Mouse (Mus musculus): ENCODE data around the gene Mfng. TPM values are rescaled to one million over a fixed set of nuclear protein-coding genes. Genes with fewer than 3 reads are reported as not detected.

Gene Mfng
- polyA plus RNA-seq, 2 experiments from 2014 or later: 61.3 to 136 TPM

DNA sequence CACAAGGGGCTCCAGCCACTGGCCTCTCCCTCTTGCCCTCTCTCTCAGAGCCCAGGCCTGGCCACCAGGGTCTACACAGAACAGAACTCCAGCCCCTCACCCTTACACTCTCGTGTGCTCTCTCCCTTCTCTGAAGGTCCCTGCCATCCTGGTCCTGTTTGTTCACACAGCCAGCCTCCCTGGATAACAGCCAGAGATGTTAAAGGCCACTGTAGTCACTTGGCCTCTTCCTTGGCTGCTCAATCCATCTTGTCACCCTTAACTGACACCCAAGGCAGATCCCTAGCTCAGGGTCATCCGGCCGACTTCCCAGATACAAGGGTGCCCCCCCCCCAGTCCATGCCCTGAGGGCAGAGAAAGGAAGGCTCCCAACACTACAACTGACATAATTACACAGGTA, 18.0 kb downstream of the Mfng start:
- ATAC-seq: no peak

DNA sequence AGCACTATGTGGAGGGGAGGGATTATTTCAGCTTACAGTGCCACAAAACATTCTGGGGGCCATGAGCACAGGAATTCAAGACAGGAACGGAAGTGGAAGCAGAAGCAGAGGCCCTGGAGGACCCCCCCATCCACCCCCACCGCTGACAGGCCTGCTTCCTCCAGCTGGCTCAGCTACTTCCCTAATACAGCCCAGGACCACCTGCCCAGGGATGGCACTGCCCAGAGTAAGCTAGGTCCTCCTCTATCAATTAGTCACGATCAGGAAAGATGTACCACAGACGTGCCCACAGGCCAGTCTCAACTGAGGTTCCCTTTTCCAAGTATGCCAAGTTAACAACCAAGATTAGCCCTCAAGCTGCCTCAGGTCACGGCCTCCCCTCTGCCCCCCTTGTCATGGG, 19.1 kb downstream of the Mfng start:
- ATAC-seq: no peak

DNA sequence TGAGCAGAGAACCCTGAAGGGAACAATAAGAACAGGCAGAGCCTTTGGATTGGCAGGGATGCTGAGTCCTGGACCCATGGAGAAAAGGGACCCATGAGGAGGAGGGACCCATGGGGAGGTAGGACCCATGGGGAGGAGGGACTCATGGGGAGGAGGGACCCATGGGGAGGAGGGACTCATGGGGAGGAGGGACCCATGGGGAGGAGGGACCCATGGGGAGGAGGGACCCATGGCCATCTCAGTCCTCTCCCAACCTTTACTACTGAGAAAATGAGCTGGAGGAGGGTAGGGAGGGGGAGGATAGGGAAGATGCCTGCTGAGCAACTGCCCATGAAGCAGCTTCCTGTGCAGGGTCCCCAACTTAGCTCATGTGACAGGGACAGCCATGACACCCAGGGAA, 20.3 kb downstream of the Mfng start:
- no peak for ATAC-seq

- no peak for ATAC-seq
Observed at GRCm38 (mm10) chr15:78750608-78751350, 22.5 kb downstream of the Mfng start.

DNA sequence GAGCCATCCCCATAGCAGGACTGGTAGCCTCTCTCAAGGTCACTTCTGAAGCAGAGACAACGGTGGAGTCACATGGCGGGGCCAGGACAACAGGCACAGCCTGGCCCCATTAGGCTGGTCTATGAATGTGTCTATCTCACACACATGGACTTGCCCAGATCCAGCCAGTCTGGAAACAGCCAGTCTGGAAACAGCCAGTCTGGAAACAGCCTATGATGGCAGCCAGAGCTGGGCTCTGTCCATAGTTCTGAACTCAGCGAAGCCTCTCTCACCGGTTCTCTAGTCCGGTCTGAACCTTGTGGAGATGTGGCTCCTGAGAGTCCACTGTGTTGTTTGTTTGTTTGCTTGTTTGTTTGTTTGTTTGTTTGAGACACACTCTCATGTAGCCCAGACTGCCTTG, 23.4 kb downstream of the Mfng start:
- no peak for ATAC-seq

GRCm38 (mm10) chr15:78744206-78744605, 29.1 kb downstream of the Mfng start:
- ATAC-seq: no peak

DNA sequence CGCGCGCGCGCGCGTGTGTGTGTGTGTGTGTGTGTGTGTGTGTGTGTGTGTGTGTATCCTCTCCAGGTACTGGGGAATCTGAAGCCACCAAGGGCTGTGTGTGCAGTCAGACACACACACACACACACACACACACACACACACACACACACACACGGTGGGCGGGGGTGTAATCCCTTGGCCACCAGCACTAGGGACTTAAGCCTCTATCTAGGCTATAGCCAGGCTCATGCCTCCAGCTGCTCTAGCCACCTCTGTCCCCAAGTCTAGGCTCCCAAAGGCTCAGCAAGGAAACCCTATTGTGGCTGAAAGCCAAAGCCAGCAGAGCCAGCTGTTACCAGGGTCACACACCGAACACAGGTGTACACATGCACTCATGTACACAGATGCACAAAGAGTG, 30.4 kb downstream of the Mfng start:
- ATAC-seq: no peak

- no peak for ATAC-seq
Observed at GRCm38 (mm10) chr15:78740662-78741061, 32.6 kb downstream of the Mfng start.

- no peak for ATAC-seq
Observed at GRCm38 (mm10) chr15:78737146-78737545, 36.1 kb downstream of the Mfng start.

- ATAC-seq: no peak
Observed at GRCm38 (mm10) chr15:78736681-78737100, 36.6 kb downstream of the Mfng start.

GRCm38 (mm10) chr15:78736181-78736579, 37.1 kb downstream of the Mfng start:
- ATAC-seq: no peak

- ATAC-seq: no peak
Observed at GRCm38 (mm10) chr15:78735431-78736180, 37.7 kb downstream of the Mfng start.

- ATAC-seq: no peak
Observed at GRCm38 (mm10) chr15:78731830-78732229, 41.4 kb downstream of the Mfng start.

- no peak for ATAC-seq
Observed at GRCm38 (mm10) chr15:78730315-78731049, 42.8 kb downstream of the Mfng start.

DNA sequence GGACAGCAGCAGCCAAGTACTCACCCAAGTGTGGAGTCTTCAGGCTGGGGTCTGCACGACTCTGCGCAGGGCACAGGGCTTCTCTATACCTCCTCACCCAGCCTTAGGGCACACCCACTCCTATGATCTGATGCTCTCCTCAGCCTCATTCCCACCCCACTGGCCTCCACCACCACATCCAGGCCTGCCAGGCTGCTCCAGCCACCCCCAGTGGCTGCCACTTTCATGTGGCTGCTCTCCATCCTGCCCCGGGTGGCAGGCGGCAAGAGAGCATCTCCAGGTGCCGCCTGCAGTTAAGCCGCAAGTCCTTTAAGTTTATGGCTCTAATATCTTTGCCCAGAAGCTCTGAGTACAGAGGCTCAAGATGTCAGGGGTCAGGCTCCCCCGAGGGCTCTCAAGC, 46.6 kb downstream of the Mfng start:
- ATAC-seq: no peak

- ATAC-seq: no peak
Observed at GRCm38 (mm10) chr15:78720532-78720931, 52.7 kb downstream of the Mfng start.

DNA sequence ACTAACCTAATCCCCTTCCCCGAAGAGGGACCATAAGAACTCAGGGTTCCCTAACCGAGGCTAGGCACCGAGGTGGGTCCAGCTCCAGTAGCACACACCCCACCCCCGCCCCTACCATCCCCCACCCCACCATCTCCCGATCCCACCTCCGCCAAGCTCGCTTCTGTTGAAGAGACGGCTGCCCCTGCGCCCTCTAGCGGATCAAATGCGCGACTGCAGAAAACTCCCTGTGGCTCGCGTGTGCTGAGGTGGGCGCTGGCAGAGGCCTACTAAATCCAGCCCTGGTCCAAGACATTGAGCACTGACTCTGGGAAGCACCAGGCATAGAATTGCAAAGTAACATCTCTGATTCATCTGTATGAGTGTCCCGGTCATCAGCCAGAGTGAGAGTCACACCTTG, 53.2 kb downstream of the Mfng start:
- no peak for ATAC-seq

DNA sequence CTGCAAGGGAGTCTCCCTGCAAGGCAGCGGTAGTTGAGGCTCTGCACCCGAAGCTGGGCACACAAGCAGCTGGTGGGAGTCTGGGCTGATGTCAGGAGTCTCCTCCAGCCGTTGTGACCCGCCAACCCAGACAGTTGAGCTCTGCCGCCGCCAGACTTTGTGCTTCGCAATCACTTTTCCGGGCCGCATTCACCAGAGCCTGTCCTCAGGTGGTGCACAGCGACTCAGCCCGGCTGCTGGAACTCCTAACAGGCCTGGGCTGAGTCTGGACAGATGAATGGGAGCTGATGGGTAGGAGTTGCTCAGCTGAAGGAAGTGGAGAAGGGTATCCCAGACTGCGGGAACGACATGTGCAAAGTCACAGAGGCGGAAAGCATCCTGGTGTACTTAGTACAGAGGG, 53.9 kb downstream of the Mfng start:
- no peak for ATAC-seq

DNA sequence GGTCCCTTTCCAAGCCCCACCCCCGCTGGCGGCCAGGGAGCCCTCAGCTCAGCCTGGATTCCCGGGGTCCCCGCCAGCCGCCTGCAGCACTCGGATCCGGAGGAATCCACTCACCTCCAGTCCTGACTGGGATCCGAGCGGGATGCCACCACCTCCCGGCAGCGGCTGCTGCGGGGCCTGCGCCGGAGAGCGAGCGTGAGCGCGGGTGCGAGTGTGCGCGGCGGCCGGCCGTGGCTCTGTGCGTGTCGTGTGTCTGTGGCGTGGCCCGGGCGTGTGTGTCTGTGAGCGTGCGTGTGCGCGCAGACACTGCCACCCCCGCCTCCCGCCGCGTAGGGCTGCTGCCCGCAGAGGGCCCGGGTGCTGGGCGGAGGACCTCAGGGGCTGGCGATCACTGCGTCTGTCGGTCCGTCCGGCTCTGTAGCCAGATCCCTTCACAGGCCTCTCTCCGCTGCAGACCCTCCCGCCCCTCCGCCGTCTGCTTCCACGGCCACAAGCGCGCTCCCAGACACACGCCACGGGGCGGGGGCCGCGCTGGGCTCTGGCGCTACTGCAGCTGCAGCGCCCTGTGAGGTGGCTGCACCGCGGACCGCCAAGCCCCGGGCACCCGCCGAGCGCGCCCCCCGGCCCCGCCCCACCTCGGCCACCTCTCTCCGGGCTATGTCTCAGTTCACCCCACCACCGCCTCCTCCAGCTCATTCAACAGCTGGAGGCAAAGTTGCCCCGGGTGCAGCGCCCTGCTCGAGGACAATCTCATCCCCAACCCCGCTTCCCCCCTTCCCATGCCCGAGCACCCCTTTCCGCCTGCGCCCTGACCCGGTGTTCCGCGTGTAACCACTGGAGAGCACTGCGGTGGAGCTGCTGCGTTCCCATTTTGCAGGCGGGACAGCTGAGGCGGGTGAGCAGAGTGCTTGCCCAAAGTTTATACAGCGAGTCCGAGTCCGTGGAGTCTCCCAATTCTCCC, 54.7 kb downstream of the Mfng start, which contains the start of gene Elfn2:
TSS of gene Elfn2 (minus strand) at position 482 of the 961 bp plus-strand sequence.
- peak; percentile 17 for ATAC-seq

DNA sequence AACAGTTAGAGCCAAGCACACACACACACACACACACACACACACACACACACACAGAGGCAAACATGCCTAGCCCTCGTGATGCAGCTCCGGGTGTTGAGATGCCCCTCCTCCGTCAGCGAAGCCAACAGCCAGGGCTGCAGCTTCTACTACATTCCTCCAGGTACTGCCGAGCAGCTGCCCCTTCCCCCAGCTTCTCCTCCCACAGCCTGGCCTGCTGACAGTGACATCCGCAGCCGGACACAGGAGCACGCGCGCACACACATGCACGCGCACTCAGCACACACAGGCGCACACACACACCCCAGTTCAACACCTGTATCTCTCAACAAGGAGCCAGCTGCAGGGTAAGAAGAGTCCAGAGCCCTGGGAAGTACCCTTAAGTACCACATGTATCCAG, 56.3 kb downstream of the Mfng start:
- ATAC-seq: no peak

DNA sequence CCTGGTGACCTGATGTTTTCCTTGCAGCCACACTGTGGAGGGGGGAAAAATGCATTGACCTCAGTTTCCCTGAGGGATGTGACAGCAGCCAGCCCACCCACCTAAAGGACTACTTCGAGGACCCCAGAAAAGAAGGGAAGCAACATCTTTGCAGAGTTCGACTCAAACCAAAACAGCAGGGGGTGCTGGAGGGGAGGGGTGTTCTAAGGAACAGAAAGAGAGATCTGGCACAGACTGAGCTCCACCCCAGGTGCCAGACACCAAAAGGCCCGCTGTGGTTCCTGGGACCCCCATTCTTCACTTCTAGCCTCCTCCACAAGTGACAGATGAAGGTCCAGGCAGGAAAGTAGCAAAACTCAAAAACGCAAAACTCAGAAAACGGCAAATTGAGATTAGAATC, 57.4 kb downstream of the Mfng start:
- no peak for ATAC-seq

GRCm38 (mm10) chr15:78713751-78714150, 59.5 kb downstream of the Mfng start:
- no peak for ATAC-seq

All from CD4-positive, CD25-positive, alpha-beta regulatory T cell, adult 4 months (primary cell).